Mouse (Mus musculus) left cerebral cortex, adult 18-20 months (tissue): ENCODE measurements around the gene Zfp740. TPM values are rescaled to one million over a fixed set of nuclear protein-coding genes. Genes with fewer than 3 reads are reported as not detected.

Experiments used
- DNase-seq, 2 experiments: peaks; one replicate each; pipeline ENCODE4 v3.0.0; 2021 to 2022; ENCODE audit warnings: low spot score in 2 of 2, mixed read lengths in 1 of 2
- total RNA-seq, 2 experiments: library from RNA; stranded (reverse); gene quantifications; 2 replicates each; pipeline ENCODE4 v1.2.3; 2021

Gene Zfp740
- total RNA-seq, 2 experiments from 2014 or later = 71.0 to 71.7 TPM

DNA sequence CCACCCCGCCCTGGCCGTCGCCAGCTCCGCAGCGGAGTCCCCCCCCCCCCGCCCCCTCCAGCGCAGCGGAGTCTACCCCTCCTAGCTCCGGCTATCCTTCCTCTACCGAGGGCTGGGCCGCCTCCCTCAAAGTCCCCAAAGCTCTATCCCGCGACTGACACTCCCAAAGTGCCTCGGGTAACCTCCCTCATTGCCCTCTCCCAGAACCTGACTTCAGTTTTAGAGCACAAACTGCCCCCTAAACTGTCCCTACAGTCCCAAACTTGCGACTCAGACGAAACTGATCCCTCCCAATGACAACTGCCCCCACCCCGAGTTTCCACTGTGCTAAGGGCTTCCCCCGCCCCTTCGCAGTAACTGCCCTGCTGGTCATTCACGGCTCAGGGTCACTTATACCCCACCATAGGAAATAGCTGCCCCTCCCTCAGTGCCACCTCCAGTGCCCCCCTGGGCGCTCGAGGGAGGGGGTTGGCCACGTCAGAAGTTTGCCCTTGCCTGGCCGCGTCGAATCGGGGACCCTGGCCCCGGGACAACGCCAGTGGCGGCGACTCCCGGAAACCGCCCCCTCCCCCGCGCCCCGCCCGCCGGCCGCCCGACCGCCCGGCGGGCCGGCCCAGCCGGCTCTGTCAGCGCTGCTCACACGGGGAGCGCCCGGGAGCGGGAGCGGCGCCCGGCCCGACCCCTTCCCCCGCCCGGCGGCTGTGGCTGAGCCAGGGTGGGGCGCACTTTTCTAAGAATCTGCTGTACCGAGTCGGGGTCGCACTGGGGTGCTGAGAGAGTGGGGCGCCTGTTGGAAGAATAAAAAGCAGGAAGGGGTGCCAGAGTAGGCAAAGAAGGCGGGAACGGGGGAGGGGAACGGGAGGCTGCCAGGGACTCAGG, 44.4 kb downstream of the Zfp740 start:
- DNase-seq = peak in 1 of 2 experiments; percentile 26

DNA sequence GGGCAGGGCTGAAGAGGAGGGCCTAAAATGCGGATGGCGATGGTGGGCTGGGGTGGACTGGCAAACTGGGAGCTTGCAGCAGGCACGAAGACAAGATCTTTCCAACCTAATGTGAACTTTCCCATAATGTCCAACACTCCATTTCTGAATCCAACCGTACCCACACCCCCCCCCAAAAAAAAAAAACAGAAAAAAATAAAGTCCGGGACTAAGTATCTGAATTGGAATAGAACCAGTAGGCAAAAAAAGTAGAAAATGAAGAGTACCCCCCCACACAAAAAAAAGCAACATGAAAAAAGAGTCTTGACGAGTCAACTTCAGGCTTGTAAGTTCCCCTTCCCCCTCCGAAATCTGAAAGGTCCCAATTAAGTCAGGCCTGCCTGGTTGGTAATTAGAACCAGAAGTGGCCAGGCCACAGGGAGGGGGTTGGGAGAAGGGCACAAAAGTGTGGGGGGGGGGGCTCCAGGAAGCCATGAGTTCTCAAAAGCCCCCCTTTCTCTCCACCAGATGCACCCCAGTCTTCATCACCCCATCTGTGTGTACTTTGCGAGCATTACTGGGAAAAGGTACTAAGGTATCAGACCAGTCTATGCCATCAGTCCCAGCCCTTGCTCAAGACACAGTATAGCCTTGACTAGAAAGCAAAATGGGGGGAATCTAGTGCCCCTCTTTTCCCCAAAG, 45.2 kb downstream of the Zfp740 start:
- DNase-seq = no peak

DNA sequence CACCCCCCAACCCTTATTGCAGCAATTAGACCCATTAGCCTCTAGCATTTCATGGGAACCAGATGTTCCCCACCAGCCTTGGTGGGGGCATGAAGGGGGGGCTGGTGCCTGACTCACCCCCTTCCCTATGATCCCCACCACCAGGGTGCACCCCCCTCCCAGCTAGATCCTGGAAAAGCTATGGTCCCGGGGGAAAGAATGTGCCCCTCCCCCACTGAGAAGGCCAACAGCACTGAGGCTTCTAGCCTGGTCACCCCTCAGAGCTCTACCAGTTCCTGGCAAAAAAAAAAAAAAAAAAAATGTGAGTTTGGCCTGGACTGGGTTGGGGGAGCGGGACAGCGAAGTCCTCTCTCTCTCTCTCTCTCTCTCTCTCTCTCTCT, 45.8 kb downstream of the Zfp740 start:
- no peak for DNase-seq

DNA sequence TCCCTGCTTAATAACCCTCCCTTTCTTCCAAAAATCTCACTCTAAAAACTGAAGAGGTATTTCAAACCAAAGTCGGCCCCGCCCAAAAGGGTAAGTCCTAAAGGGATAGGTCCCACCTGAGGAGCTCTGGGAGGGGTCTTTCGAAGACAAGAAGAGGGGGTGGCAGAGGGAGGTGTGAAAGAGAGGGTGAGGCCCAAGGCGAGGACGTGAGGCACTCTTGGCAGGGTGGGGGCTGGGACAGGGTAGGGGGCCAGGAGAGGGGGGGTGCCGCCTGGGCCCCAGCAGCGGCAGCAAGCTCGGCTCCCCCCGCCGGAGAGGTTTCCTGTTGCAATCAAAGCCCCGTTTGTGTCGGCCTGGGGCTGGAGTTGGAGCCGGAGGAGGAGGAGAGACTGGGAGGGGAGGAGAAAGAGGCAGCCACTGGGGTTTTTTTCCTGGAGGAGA, 46.2 kb downstream of the Zfp740 start:
- DNase-seq = no peak

DNA sequence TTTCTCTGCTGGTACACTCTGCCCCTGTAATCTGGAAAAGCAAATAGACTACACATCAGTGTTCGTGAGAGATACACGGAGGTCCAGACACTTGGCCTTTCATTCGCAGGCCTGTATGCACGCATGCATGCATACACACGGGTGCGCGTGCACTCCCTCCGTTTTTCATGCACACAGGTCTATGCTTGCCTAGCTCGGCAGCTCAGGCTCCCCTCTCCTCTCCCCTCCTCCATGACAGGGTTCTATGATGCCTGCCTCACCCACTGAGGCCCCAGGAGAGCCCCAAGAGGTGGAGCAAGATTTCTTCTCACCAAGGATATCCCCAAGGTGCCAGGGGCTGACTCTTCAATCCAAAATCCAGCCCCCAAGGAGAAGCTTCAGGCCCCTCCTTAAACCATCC, 46.9 kb downstream of the Zfp740 start:
- no peak for DNase-seq

DNA sequence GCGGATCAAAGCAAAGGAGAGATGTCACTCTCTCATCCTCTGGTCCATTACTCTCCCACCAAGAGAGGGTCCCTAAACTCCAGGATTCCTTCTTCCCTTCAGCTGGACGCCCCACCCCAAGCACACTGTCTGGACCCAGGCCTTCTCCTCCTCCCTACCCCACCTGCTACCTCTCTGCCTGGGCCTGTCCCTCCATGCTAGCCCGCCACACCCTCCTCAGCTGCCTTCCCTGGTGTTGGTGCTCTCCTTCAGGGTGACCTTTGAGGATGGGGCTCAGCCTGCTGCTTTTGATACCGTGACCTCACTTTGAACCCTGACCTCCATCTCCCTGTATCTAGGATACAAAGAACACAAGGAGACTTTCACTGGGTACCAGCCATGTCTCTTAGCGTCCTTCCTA, 47.5 kb downstream of the Zfp740 start:
- DNase-seq = no peak

DNA sequence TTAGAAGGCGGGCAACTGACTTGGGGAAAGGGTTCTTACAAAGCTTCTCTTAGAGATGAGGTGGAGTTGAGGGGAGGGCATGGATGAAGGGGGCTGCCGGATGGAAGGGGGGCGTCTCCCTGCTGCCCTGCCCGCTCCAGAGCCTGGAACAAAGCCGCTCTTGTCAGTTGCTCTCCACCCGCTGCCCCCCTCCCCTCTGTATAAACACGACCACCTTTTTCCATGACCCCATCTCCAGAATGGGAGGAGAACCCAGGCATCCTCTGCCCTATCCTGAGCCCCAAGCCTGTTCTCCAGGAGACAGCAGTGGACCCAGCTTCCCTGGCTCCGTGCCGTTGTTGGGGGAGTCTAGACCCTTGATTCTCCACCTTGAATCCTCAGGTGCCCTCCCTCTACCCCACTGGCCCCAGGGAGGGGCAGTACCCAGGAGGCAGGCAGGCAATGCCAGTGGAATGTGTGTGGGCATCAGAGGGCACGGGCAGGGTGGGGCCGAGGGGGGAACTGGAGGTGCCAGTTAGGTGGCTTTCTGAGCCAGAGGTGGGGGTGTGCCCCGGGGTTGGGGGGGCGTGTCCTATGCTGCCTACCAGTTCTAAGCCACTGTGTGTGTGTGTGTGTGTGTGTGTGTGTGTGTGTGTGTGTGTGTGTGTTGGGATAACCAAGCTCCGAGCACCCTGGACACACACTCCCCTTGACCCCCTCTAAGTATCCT, 52.7 kb downstream of the Zfp740 start:
- DNase-seq = no peak

DNA sequence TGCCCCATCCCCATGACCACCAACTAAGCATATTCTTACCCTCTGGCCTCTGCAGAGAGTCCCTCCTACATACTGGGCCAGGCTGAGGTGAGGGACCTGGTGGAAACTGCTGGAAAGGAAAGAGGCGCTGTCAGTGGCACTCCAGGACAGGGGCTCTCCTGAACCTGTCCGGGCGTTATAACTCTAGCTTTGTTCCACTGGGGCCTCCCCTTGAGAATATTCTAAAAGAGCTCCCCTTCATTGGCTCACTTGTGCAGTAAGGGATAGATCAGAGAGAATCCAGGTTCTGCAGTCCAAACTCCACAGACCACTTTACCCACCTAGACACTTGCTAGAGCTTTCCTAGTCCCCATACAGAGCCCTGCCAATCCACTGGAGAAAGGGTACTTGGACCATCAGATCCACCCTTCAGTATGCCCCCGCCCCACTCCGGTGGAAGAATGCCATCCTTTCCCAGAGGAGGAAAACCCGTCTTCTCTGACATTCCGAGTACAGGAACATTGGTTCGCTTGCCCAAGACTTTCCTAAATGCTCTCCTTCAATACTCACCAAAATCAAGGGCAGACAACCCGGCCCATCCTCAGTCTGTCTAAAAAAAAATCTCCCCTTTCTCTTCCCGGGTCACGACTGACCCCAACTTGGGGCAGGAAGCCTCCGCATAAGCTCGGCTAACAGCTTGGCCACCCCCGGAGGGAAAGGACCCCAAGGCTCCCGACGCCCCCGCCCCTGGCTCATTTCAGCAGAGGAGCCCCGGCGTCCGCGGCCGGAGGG, 53.6 kb downstream of the Zfp740 start:
- peak; percentile 24 to 50 for DNase-seq

DNA sequence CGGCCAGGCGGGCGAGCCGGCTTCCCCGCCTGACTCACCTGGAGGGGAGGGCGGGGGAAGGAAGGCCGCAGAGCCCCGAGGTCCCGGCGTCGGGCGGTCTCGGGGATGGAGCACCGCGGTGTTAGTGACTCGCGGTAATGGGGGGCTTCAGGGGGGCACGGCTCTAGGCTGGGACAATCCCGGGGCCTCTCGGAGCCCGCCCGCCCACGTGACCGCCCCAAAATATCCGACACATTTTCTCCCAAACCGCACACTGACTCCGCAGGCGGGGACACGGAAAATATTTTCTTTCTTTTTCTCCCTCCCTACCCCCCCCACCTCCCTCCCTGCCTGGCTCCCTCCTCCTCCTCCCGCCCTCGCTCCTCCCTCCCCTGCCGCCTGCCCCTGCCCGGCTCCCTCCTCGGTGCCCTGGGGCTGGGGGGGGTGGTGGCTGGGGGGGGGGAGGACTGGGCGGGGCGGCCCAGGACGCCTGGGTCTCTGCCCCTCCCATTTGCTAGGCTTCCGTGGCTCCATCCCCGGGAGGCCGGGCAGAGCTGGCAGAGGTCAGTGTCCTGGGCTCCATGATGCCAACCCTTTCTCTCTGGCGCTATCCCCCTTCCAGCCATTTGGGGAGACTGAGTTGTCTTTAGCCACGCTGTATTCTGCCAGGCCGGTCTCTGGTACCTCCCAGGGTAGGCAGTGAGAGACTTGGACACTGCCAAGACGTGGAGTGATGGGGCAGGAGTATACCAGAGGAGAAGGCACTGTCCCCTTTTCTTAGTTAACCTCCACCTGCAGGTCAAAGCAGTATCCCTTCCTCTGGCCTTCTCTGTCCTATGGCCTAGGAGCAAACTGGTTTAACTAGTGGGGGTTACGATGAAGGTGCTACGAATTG, 54.4 kb downstream of the Zfp740 start, which contains the start of gene Rarg:
TSS of gene Rarg (minus strand) at position 316 of the 874 bp plus-strand sequence.
- DNase-seq = peak; percentile 20 to 44

DNA sequence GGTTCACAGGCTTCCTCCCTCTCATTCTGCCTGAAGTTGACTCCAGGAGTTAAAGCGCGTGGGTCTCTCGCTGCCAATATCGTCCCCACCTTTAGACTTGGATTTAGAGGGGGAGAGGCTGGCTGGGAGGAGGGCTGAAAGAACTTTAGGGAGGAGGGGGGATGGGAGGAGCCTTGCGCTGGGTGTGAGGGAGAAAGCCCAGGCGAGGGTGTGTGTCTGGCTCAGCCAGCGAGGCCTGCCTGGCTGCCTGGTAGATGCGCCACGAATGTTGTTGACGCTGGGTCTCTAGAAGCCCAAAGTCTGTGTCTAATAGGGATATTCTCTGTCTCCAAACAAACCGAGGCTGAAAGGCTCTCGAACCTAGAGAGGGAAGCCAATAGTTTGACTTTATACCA, 55.0 kb downstream of the Zfp740 start:
- DNase-seq = peak; percentile 52 to 63

DNA sequence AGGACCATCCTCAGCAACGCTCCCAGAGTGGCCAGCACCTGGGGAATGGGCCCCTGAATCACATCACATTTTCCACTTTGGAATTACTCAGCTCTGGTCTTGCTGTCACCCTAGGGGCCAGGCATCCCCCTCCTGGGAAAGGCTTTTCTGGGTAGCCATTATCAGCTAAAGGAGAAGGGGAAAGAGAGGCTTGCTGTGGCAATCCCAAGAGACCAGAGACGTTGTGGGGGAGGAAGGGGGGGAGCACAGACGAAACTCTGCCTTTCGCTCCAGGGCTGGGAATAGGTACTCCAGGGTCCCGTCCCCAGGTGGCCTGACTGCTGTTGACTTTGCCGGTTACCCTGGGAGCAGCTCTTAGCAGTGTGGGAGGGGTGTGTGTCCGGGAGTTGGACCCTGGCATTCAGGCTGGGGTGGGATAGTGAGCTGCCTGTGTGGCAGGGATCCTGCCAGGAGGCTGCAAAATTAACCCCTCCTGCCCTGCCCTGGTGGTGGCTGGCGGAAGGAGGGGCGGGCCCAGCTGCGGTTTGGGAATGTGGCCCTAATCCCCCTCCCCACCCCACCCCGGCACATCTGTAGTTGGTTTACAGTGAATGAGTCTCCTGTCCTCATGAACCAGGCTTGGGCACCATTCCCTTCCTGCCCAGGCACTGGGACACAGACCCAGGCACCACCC, 55.7 kb downstream of the Zfp740 start:
- no peak for DNase-seq

DNA sequence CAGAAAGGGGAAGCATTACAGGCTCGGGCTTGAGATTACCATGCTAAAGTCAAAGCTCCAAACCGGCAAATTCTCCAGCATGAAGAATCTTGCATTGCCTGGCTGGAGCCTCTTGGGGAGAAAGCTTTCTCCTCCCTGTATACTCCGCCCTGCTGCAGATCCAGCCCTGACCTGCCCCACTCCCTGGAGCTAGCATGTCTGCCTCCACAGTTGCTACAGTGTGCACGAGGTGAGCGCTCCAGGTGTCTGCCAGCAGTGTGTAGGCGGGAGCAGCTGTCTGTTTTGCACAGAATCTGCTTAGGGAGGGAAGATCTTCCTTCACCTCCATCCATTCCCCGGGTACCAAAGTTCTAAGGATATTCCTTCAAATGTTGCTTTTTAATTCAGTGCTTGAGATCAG, 59.5 kb downstream of the Zfp740 start:
- DNase-seq = peak; percentile 52 to 56

DNA sequence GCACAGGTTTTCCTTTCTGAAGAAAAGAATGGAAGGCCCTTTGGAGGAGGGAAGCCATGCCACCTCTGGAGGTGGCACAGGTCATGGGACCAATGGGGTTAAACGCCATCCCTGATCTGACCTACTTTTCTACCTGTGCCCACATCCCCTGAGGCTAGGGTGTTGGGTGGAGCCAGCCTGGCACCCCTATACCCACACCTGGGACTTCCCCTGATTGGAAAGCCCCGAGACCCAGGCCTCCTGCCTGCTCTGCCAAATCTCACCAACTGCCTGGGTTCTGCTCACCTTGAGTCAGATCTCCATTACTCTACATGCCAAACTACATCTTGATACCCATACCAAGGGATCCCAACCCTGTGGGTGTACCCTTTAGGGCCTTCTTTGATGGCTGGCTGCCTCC, 60.0 kb downstream of the Zfp740 start:
- DNase-seq = no peak

Other genes starting within 250 kb of the Zfp740 start
- not detected for gene Krt78, start 249.0 kb upstream of the Zfp740 start, total RNA-seq
- not detected for gene Krt8, start 198.8 kb upstream of the Zfp740 start, total RNA-seq
- gene Krt18, start 175.1 kb upstream of the Zfp740 start, total RNA-seq = under 1 TPM in 1 of 2 experiments, not detected in 1; 0.26 TPM
- 100 to 1,000 TPM; 173 to 179 TPM for gene Eif4b, start 129.5 kb upstream of the Zfp740 start, total RNA-seq
- gene Tns2, start 102.8 kb upstream of the Zfp740 start, total RNA-seq = 10 to 100 TPM; 16.0 to 21.8 TPM
- gene Spryd3, start 67.0 kb upstream of the Zfp740 start, total RNA-seq = 100 to 1,000 TPM; 153 to 163 TPM
- 10 to 100 TPM; 60.2 to 61.6 TPM for gene Igfbp6, start 58.9 kb upstream of the Zfp740 start, total RNA-seq
- gene Soat2, start 52.7 kb upstream of the Zfp740 start, total RNA-seq = under 1 TPM in 1 of 2 experiments, not detected in 1; 0.30 TPM
- gene Csad, start 1.5 kb downstream of the Zfp740 start, total RNA-seq = 10 to 100 TPM; 28.5 to 30.6 TPM
- gene Itgb7, start 28.7 kb downstream of the Zfp740 start, total RNA-seq = 1 to 10 TPM in 1 of 2 experiments, under 1 TPM in 1; 0.91 to 1.1 TPM
- gene Rarg, start 54.3 kb downstream of the Zfp740 start, total RNA-seq = 10 to 100 TPM; 12.8 to 15.7 TPM
- not detected for gene Gm9918, start 67.3 kb downstream of the Zfp740 start, total RNA-seq
- 10 to 100 TPM; 42.8 to 44.5 TPM for gene Mfsd5, start 76.2 kb downstream of the Zfp740 start, total RNA-seq
- 1 to 10 TPM in 1 of 2 experiments, under 1 TPM in 1; 0.77 to 1.4 TPM for gene Espl1, start 93.0 kb downstream of the Zfp740 start, total RNA-seq
- 100 to 1,000 TPM; 467 to 479 TPM for gene Pfdn5, start 122.9 kb downstream of the Zfp740 start, total RNA-seq
- 10 to 100 TPM; 55.5 to 61.0 TPM for gene Myg1, start 128.5 kb downstream of the Zfp740 start, total RNA-seq
- 10 to 100 TPM; 15.5 to 18.3 TPM for gene Aaas, start 147.5 kb downstream of the Zfp740 start, total RNA-seq
- gene Sp7, start 163.9 kb downstream of the Zfp740 start, total RNA-seq = under 1 TPM; 0.44 to 0.68 TPM
- gene Sp1, start 202.9 kb downstream of the Zfp740 start, total RNA-seq = 10 to 100 TPM; 23.8 to 32.2 TPM
- gene Amhr2, start 242.1 kb downstream of the Zfp740 start, total RNA-seq = 1 to 10 TPM; 1.7 to 2.1 TPM